Mouse (Mus musculus): ENCODE results near the gene Il17rb.

Gene Il17rb

DNA sequence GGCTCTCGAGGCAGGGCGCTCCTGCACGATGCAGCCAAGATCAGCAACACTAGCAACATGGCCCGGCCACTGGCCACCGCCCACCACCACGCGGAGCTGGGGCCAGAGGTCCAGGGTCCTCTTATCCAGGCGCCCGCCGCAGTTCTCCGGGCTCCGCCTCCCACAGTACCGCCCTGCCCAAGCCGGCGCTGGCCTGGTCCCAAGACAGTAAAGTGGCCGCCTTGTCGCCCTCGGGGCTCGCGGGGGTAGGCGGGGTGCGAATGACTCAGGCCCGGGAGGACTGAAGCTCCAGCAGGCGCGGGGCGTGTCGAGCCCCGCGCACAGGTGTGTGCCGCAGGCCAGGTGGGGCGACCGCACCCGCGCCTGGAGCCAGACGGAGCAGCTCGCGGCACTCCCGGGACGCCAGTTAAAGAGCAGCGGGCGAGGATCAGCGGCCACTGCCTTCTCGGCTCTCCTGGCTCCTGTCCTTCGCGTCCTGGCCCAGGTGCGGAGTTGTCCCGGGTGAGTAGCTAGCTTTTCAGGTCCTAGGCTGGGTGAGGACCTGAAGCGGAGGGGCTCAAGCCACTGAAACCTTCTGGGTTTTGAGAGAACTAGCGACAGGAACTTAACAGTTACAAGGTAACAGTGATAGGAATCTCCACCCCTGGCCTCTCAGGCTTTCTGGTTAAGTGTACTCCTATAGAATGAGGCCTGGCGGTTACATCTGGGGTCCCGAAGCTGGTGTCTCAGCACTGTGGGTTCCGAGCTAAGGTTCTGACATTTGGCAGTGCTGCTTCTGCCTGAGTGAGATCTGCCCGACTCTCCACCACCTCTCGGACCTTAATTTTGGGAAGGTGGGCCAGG lies at the start of gene Il17rb, which contains the start of gene Chdh:
Gene Il17rb (minus strand): TSS at position 164 of the 843 bp plus-strand sequence.
Gene Chdh (plus strand): TSS at position 291 of the 843 bp plus-strand sequence.
- DNase-seq: no peak

DNA sequence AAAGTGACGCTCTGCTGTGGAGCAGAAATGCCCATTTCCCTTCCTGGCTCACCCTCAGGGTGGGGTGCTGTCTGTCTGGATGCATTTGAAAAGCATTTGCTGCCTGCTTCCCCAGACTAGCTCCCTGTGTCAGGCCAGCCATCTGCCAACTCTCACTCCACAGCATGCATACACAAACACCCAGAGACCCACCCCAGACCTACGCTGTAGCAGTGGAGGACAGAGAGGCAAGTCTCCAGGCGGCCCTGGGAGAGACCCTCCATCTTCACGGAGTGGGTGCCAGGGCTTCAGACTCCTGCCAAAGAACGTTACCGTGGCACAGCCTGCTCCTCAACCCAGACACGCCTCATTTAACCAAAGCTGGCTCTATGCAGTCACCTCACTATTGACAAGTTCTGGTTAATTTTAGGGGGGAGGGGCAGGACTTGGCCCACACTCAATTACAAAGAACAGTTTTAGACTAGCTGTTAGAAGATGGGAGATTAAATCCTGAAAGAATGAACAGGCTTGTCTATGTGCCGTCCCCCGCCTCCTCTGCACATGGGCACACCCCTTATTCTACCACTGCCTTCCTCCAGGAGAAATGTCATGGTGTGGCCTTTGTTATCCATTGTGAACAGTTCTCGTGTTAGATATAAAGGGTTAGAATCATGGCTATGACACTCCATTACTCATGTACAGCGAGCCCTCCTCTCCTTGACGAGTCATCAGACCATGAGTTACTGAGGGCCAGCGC lies 47.5 kb upstream of the Il17rb start:
- no peak for DNase-seq

DNA sequence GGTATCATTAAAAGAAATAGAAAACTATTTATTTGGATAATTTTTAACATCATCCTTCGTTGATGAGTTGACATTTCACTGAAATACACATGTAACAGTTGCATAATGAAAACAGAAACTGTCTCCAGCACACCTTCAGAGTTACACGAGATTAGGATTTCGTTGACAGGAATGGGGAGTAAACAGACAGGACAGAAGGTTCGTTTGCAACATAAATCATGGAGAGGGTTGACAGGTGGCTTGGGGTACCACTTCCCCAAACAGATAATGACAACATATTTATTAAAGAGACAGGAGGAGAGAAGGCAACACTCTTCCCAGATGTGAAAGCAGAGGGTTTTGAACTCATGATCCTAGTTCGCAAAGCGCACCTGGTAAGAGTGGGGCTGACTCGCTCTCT lies 46.2 kb upstream of the Il17rb start:
- DNase-seq: no peak

DNA sequence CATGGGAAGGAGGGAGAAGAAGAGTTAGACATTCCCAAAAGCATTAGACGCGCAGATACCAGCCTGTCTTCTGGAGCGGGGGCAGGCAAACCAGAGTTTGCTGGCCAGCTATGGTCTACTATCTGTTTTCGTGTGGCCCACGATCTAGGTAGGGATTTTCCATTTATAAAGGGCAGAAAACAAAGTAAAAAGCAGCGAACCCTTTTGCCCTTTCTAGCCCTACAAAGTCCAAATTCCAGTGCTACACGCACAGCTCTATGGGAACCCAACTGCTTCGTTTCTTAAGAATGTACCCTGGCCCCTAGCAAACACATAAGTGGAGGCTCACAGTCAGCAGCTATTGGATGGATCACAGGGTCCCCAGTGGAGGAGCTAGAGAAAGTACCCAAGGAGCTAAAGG lies 41.6 kb upstream of the Il17rb start:
- DNase-seq: no peak

DNA sequence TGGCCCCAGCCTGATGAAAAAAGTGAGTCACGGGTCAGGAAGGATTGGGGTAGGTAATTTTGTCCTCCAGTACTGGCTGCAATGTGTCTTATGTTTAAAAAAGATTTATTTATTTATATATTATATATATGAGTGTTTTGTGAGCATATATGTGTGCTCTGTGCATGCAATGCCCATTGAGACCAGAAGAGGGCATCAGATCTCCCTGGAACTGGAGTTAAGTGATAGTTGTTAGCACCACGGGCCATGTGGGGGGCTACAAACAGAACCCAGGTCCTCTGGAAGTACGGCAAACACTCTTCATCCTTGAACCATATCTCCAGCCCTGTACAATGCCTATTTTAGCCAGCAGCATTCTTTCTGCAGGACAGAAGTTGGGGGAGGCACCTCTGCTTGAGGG lies 39.4 kb upstream of the Il17rb start:
- DNase-seq: peak; percentile 21 to 24

GRCm38 (mm10) chr14:30046976-30047375 lies 38.3 kb upstream of the Il17rb start:
- DNase-seq: no peak

- DNase-seq: no peak
These were observed 37.1 kb upstream of the Il17rb start for GRCm38 (mm10) chr14:30045704-30046220.

- no peak for DNase-seq
These were observed 36.5 kb upstream of the Il17rb start for GRCm38 (mm10) chr14:30045239-30045638.

DNA sequence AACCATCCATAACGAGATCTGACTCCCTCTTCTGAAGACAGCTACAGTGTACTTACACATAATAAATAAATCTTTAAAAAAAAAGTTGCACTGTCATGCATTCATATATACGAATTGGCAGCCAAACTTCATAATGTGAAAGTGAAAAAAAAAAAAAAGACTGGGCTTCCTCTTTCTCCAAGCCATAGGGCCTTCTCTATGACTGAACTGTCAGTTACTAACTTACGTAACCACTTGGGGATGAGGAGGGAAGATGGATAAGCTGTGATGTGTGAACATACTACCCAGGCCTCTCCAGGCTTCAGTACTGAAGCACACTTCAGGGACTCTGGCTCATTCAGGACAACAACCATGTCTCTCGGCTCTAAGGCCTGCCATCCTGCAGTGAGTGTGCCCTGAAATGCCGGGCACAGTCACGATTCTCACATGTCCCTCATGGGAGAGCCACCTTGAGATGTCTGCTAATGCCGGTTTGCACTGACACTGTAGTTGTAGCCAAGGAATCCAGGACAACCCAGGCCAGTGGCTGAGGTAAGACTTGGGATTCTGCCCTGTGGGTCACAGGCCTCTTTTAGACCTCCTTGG lies 34.8 kb upstream of the Il17rb start:
- no peak for DNase-seq

DNA sequence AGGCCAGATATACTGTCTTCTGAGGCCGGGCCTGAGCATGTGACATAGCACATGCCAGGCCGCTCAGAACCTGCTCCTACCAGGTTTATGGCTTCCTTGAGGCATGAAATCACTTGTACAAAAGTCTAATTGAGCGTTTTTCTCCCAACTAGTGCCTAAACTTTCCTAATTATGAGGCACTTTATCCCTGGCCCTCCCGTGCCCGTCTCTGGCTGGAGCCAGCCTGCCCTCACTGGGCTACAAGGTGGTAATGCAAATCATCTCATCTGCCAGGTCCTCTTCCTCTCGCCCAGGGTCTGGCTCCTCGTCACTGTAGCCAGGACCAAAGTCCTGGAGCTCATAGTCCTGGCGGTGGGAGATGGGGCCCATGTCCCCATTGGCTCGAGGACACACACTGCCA lies 33.1 kb upstream of the Il17rb start:
- DNase-seq: no peak

GRCm38 (mm10) chr14:30039413-30039812 lies 30.7 kb upstream of the Il17rb start:
- no peak for DNase-seq

GRCm38 (mm10) chr14:30038431-30038830 lies 29.7 kb upstream of the Il17rb start:
- DNase-seq: no peak

DNA sequence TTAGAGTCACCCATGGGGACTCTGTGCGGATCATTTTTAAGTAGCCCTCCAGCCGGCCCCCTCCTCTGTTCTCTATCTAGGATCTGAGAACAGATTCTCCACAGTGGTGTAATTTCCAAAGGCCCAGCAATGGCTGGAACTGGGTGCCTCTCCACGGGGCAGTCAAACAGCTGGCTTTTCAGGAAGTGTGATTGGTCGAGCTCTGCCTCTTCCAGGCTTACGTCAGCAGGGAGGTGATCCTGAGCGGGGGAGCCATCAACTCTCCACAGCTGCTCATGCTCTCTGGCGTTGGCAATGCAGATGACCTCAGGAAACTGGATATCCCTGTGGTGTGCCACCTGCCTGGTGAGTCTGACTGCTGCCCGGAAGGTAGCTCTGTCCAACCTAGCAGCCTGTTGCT lies 24.7 kb upstream of the Il17rb start:
- DNase-seq: no peak

GRCm38 (mm10) chr14:30027378-30027777 lies 18.7 kb upstream of the Il17rb start:
- peak; percentile 72 to 74 for DNase-seq

DNA sequence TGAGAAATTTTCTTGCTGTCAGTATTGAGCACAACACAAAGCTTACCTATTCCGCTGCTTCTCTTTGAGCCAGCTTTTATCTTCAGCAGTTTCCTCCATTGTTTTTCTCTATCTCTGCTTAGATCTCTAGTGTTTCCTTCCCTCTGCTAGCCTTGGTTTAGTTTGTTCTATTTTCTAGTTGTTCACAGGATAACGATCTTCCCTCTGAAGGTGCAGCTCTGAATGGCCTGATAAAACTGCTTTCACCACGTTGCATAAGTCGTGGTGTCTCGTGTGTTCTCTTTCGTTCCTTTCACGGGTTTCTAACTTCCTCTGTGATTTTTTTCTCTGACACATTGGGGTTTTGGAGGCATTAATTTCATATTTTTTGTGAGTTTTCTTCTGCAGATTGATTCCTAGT lies 15.7 kb upstream of the Il17rb start:
- DNase-seq: no peak

DNA sequence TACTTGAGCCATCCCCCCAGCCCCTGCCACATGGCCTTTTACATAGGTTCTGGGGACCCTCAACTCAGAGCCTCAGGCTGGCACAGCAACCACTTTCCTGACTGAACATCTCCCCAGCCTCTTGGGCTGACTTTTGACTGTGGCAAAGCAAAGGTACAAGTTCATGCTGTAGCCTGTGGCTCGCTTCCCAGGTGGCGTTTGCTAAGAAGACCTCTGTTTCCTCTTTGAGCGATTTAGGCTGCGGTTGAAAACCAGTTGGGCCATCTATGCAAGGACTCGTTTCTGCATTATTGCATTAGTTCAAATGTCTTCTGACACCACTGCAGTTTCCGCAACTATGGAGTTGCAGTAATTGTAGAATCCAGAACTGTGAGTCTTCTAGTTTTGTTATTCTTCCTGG lies 13.8 kb upstream of the Il17rb start:
- no peak for DNase-seq

DNA sequence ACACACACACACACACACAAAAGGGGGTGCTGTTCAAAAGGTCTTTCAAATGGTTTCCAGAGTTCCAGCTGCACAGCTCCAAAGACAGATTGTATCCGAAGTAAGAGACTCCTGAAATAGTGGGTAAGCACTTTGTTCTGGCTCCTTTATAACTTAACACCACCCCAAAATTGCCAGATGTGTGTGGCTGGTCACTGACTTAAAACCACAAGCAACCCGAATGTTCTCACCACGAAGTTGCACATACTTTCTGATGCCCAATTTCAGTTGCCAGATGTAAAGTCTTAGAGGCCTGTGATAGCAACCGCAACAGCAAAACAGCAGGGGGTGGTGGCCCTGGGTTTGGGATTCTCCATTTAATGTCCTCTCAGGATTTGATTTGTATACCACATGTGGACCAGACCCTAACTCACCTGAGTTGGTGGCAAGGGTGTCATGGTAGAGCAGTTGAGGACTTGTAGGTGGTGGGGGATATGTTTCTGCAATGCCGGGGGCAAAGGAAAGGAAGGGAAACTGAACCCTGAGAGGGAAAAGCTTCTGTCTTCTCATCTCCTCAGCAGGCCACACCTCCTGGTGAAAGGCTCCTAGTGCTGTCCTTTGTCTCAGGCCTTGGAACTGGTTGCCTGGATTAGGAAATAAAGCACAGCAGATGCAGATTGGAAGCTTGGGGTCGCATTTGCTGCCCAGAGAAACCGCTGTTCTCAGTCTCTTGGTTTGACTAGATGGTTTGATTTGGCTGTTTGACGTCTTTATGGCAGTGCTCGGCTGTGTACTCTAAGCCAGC lies 11.3 kb upstream of the Il17rb start:
- no peak for DNase-seq

DNA sequence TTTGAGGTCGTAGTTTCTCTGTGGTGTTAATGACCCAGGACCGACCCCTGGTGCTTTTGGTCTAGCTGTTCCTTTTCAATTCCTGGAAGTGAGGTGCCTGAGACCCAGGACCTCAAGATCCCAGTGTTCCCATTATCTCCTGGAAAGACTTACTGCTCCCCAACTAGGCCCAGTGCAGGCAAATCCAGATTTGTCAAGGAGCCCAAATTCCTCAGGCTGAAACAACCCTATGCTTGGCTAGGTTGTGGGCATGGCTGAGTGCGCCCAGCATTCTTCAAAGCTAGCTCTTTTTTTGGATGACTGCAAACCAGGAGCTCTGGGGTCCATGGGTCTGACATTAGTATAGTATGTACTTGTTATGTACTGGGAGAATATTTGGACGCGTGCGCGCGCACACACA lies 10.7 kb upstream of the Il17rb start:
- DNase-seq: no peak

DNA sequence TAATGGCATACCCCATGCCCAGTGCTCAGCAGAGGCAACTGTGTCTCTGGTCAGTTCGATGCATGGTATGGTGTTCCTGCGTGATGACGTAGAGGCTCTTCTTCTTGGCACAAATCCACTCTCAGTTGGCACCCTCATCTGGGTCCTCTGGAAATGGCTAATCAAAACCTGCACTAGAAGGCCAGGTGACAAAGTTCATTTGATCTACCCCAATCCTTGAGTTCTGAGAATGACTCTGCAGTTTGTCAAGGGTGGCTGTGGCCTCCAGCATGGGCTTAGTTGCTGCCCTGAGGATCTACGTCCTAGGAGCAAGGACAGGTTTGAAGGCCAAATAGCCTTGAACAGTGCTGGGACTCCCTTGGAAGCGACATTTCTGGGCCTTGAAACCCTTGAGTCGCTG lies 10.2 kb upstream of the Il17rb start:
- no peak for DNase-seq

DNA sequence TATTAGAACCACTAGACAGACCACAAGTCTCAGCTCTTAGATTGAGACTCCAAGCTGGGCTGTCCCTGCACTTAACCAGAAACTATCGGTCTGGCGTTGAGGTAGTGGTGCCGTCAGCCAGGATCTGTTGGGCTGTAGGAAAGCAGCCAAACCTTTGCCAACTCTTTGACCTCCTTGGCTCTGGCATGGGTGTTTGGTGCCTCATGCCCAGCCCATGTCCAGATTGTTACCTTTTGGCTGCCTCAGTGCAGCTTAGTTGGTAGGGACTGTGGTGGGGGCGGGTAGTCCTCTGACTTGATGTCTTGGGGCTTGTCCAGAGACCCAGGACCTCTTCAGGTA lies 9.7 kb upstream of the Il17rb start:
- DNase-seq: no peak

DNA sequence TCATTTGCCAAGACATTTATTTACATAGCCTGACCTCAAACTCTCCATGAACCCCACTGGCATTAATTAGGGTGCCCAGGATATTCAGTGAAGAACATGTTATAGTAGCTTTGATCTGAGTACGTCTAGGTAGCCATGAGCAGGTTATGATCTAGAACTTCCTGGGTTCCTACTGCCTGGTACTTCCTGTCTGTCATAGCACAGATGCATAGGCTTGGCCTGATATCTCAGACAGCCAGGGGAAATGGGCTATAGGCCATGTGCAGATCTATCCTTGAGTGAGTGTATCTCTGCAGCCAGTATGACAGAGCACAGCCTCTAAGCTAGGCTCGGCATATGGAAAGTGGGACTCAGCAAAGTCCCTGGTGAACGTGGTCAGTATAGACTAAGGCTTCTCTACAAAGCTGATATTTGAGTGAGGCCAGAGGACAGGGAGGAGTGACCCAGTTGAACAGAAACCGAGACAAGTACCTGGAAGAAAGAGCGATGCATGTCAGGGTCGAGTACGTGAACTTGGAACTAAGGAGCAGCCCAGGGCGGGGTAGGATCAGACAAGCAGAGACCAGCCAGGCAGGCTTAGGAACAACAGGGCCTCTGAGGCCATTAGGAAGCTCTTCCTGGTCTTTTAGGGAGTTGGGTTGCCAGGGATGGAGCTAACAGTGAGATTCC lies 9.2 kb upstream of the Il17rb start:
- DNase-seq: no peak

DNA sequence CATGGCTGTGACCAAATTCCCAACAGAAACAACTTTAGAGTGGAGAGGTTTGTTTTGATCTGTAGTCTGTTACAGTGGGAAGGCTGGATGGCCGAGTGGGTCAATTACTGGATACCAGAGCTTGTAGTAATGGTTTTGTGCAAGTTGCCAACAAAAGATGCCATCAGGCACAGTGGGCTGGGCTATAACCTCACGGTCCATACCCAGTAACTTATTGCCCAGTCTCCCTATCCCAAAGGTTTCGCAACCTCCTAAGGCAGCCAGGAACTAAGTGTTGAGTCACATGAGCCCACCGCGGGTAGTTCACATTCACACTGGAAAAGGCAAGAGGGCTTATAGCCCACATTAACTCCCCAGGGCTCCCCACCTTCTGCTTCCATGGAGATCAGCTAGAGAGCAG lies 8.0 kb upstream of the Il17rb start:
- no peak for DNase-seq

All from B cell, adult 2 months (primary cell).